Mouse (Mus musculus): ENCODE results near the gene Adh6a.

Adh6a gene

DNA sequence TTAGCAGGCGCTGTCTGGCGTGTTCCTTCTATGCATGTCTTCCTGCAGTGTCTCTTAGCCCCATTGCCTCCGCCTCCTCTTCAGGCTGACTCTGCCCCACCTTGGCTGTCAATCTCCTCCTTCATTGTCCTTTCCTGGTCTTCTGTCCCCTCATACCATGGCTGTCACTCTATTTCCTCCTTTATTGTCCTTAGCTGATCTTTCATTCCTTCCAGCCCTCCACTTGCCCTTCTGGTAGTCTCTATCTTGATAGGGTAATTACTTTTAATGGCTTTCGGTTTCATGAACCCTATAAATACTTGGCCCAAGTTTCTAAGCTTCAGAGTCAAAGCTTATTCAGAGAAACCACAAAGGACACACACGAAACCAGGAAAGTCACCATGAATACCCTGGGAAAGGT is at the start of gene Adh6a:
Gene Adh6a, plus strand, starts transcription at position 322 of the 400 bp plus-strand sequence.
- DNase-seq (ENCODE audit: low read depth in 2 of 2, low spot score in 2 of 2) = no peak

DNA sequence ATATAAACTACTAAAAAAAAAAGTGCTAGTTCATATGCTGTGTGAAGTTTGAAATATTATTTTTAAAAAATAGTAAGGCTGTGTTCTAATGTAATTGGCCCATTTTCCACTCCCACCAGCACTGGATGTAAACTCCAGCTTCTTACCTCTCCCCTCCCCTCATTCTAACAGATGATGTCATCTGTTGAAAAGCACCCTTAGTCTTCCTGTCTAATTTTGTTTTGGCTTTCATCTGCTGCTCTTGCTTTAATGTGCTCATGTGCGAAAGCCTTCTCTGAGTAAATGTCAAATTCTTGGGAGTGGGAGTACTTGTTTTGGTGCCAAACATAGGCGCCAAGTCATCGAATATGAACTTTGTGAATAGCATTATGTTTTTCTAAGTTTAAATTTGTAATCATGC is 48.4 kb upstream of the Adh6a start:
- DNase-seq (ENCODE audit: low read depth in 2 of 2, low spot score in 2 of 2) = no peak

DNA sequence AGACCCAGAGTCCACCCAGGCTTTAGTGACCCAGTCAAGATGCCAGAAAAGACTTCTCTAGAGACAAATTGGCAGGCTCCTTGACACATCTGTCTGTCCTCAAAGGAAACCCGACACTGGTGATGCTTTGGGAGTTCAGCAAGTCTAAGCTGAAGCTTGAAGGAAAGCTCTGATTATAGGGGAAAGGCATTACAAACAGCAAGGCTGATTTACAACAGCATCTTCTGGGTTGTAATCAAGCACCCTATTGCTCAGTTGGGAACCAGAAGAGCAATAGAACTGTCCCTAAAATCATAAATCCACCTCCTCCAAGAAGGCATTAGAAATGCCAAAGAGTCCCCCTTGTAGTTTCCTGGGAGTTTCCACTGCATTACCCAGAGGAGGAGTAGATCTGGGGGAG is 42.6 kb upstream of the Adh6a start:
- no peak for DNase-seq (ENCODE audit: low read depth in 2 of 2, low spot score in 2 of 2)

DNA sequence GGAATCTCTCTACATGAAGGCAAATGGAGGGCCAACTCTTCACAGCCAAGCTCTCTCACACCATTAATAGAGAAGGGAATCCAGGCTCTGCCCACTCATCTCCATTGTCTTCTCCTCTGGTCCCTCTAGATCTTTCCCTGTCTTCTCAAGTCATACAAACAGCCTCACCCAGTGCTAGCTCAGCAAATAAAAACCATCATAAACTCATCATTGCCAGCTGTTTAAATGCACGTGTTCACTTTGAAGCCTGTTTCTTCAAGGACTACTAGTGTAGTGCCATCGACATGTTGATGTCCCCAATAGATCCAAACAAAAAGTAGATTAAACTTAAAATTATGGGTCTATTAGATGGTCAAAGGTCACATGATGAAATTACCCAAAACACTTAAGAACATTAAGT is 41.8 kb upstream of the Adh6a start:
- no peak for DNase-seq (ENCODE audit: low read depth in 2 of 2, low spot score in 2 of 2)

DNA sequence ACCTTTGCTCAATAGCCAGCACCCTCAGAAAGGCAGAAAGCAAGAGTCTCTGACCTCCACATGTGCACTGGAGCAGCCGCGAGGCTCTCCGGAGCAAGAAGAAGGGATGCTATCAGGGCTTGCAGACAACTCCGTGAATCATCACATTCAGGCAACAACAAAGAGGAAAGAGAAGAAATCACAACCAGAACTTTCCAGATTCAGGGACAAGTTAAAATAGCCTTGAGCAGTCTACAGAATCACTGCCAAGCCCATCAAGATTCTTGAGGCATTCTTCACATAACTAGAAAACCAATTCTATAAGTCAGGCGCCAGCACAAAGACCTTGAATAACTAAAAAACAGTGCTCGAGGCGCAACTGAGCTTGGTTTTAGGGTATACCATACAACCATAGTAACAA is 40.0 kb upstream of the Adh6a start:
- DNase-seq (ENCODE audit: low read depth in 2 of 2, low spot score in 2 of 2) = no peak

DNA sequence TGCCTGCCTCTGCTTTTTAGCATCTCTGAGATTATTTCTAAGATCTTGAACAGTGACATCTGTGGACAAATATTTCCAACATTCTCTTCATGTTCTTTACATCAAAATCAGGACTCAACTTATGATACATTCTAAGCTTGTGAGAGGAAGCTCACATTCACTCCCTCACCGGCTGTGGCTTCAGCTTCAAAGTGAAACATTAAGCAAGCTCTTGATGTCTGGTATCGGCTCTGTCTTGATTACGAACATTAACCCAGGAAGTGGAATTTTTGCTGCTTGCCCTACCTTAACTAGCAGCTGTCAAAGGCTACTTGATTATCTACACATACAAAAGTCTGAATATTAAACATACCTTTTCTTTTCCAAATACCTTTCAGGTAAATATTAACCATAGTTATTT is 38.0 kb upstream of the Adh6a start:
- peak in 1 of 2 experiments; percentile 15 for DNase-seq (ENCODE audit: low read depth in 2 of 2, low spot score in 2 of 2)

DNA sequence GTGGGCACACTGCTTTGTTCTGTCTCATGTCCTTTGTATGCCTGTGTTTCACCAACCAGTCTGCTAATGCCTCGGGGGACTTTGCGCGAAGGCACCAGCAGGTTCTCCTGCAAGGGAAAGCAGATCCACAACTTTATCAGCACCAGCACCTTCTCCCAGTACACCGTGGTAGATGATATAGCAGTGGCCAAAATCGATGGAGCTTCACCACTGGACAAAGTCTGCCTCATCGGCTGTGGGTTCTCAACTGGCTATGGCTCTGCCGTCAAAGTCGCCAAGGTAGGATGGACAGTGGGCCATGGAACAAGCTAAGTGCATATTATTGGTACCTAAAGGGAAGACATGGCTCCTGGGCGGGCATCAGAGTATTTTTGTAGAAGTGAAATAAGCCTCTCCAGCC is 30.5 kb upstream of the Adh6a start:
- no peak for DNase-seq (ENCODE audit: low read depth in 2 of 2, low spot score in 2 of 2)

DNA sequence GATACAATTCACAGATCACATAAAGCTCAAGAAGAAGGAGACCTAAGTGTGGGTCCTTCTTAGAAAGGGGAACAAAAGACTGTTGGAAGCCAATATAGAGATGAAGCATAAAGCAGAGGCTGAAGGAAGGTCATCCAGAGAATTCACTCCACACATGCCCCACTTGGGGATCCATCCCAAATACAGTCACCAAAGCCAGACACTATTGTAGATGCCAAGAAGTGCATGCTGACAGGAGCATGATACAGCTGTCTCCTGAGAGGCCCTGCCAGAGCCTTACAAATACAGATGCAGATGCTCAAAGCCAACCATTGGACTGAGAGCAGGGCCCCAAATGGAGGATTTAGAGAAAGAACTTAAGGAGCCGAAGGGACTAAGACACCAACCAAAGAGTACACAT is 29.3 kb upstream of the Adh6a start:
- DNase-seq (ENCODE audit: low read depth in 2 of 2, low spot score in 2 of 2) = no peak

DNA sequence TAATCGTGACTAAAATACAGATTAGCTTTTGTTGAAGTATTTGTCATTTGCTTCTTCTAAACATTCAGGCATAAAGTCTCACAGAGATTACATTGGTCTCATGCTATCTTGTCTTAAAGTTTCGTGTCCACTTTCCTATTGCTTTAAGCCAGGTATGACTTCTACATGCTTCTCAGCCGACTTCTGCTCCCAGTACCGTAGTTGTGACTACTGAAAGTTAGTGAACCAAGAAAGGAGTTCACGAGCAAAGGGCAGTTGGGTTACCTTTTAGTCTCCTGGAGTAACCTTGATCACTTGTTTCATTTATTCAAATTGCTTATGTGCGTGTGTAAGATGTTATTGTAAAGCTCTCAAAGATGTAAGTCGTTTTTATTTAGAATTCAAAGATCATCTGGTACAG is 27.1 kb upstream of the Adh6a start:
- DNase-seq (ENCODE audit: low read depth in 2 of 2, low spot score in 2 of 2) = no peak

DNA sequence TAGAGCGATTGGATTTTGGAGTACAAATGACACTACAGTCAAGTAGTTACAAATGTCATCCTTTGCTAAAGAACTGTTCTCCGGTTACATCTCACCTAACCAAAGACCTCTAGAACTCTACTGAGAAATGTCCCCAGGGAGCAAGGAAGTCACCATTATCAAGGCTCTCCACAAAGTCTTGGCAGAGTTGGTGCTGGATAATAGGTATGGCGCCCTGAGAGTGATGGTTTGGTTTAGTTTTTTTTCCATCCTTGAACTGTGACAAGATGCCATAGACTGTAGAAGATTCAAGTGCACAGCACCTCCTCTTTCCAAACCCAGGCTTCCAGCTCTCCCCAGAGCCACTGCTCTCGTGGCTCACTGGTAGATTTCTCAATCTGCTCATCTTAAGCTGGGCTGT is 25.4 kb upstream of the Adh6a start:
- DNase-seq (ENCODE audit: low read depth in 2 of 2, low spot score in 2 of 2) = no peak

DNA sequence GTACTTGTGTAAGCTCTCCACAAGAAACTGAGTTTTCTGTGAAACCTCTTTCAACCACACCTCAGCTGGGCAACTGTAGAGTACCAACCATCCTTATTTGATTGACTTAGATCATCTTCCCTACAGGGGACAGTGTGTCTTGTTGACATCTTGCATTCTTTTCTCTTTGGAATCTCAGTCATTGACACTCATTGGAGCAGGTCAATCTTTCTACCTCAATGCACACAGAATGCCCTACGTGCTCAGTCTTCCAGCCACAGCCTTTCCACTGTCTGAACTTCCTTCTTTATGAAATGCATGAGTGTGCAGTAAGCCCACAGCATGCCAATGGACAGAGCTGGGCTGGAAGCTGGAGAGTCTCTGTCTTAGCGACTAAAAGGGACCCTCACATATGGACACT is 22.4 kb upstream of the Adh6a start:
- no peak for DNase-seq (ENCODE audit: low read depth in 2 of 2, low spot score in 2 of 2)

DNA sequence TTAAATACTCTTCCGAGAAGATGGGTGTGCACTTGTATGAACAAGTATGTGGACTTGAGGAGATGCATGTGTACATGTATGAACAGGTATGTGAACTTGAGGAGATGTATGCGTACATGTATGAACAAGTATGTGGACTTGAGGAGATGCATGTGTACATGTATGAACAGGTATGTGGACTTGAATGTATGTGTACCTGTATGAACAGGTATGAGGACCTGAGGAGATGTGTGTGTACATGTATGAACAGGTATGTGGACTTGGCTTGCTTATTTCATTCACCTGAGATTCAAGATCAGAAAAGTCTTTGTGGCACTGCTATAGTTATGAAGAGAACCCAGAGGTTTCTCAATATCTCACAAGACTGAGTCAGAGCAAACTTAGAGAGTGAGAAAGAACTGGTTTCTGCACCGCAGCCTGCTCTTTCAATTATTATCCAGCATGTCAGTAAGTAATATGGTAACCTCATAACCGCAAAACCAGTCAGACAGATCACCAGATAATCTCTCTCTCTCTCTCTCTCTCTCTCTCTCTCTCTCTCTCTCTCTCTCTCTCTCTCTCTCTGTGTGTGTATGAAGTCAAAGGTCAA is 21.5 kb upstream of the Adh6a start:
- no peak for DNase-seq (ENCODE audit: low read depth in 2 of 2, low spot score in 2 of 2)

DNA sequence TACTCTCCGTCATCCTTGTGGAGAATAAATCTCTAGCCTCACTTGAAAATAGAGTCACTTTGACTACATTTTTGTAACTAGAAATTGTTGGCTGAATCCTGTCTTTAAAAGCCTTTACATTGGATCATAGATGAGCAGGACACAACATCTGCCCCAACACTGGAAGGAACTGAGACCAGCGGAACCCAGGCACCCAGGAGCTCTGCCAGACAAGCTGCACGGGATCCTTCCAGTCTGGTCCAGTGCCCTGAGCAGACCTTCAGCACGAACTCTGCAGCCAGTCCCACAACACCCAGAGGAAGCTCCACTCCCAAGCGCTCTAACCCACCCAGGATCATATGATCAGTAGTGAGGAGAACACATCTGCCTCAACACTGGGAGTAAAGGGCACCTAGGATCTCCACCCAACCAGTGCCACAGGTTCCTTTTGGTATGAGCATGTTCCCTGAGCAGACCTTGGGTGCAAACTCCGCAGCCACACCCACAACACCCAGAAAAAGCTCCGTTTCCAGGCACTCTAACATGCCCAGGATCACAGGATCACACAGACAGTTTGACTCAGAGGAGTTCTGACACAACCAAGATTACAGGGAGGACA is 19.7 kb upstream of the Adh6a start:
- DNase-seq (ENCODE audit: low read depth in 2 of 2, low spot score in 2 of 2) = no peak

DNA sequence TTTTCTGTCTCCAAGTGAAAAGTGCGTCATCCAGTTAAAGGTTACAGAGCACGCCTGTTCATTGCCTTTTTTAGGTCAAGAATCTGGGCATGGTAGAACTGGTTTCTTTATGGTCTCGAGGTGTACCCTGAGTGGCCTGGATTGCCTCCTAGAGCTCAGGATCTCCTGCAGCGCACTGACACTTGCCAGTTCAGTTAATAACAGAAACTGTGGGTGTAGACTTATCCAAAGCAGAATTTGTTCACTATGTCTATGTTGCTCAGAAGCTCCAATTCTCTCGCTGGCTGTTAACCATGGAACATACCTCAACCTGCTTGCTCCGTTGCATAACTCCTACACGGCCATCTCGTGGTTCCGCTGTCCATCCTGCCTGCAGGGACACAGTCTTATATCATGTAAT is 13.0 kb upstream of the Adh6a start:
- no peak for DNase-seq (ENCODE audit: low read depth in 2 of 2, low spot score in 2 of 2)

DNA sequence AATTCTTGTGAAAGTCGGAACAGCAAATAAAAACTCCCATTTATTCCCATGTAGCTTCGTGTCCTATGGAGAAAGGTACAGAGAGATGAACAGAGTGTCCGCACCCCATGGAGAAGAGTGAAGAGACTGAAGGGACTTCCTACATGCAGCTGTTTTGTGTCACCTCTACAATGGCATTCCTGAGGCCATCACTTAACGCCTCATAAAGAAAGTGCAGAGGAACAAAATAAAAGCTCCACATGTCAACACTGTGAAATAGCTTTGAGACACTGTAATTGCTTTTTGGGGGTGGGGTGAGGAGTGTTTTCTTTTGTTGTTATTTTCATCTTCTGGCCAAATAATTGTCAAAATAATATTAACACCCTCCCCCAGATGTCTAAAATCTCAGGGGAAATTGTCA is 10.4 kb upstream of the Adh6a start:
- no peak for DNase-seq (ENCODE audit: low read depth in 2 of 2, low spot score in 2 of 2)

DNA sequence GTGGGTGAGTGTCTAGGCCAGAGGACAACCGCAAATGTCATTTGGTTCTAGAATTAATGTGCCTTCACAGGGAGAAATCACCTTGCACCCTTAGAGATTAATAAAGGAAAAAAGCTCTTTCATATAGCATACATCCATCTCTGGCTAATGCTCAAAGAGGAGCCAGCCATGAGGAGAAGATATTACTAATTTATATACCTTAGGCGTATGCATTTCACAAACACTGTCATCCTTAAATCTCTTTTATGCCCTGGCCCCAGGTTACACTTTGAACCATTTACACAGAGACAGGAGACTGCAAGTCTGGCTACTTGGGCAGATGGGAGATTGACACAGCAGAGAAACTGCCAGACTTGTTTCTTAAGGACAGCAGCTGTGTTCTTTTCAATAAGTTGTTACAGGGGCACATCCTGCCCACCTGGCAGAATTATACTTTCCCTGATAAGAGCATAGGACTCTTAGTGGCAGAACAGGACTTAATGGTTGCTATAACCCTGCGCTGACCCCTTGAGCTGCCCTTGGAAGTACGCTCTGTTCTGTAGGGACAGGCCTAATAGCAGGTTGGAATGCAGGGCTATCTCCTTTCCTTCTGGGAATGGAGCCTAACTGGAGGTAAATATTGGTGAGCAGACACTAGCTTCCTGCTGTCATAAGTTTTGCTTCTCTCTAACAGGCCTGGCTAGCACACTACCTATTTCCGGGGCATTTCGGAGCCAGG is 9.2 kb upstream of the Adh6a start:
- no peak for DNase-seq (ENCODE audit: low read depth in 2 of 2, low spot score in 2 of 2)

DNA sequence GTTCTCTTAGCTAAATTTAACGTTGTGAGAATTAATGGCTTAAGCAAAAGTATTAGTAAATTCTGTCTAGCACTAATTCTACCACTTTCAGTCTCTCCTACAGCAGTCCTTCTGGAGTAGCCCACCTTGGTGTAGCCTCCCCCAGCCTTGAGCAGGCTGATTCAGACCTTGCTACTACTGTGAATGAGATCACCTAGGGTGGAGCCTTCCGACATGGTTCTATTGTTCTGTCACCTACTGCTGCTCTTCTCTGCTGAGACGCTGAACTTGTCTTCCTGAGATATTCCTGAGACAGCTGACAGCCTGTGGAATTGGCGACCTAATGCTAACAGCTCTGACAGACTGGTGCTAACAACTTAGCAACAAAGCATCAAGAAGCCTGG is 8.6 kb upstream of the Adh6a start:
- no peak for DNase-seq (ENCODE audit: low read depth in 2 of 2, low spot score in 2 of 2)

DNA sequence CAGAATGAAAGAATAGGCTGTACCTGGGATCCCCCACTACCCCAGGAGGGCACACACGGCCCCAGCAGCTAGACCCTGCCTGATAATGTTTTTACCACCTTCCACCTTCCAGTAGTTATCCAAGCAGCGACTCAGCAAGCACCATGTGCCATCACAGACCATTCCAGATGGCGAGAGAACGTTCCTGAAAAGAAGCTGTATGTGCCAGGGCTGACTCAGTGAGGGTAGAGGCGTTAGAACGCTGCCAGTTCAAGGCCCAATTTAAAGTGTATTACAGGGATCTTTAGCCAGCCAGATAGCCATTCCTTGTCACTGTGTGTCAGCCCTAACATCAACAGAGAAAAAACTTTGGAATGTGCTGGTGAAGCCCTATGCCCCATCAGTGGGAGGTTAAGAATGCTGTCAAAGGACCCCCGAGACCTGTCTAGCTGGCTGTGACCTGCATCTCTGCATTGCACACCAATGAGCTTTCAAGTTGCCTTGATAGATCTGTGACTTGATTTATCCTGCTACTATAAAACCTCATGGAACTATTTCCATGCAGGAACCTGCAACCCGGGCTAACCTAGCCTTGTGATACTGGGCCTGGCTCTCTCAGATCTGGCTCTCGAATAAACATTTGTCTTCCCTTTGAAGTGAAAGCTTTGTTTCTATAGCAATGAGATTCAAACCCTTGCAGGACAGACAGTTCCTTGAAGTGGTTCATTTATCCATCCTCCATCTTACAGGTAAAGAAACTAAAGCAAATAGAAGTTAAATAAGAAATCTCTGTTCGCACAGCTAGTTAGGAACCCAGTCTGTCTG is 7.4 kb upstream of the Adh6a start:
- DNase-seq (ENCODE audit: low read depth in 2 of 2, low spot score in 2 of 2) = no peak

DNA sequence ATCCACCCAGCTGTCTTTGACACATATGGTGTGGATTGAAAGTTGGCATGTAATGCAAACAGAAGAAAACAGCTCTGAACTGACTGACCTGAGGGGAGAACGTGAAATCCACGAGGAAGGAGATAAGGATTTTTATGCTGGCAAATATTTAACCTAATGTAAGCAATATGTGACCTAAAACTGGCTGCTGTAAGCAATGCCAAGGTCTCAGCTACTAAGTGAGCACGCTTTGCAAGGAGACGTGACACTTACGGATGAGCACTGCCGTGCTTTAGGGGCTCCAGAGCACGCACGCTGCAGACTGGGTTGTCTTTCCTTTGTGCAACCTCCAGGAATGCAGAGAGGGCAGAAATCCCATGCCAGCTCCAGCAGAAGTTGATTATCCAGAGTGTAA is 6.8 kb upstream of the Adh6a start:
- no peak for DNase-seq (ENCODE audit: low read depth in 2 of 2, low spot score in 2 of 2)

DNA sequence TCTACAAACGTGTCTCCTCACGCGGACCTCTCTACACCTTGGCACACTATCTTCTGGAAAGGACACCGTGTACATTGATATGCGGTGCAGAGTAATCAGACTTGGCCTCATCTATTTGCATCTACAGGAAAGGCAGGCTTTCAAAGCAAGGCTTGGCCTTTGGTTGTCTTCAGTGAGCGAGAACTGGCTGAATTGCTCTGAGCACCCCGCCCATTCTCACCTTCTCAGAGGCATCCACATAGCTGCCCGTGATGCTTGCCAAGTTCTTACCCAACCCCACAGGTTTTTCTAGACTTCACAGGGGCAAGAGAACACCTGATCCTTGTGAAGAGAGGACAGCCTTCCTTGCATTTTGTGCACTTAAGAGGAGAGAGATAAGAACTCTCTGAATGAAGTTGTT is 3.2 kb upstream of the Adh6a start:
- DNase-seq (ENCODE audit: low read depth in 2 of 2, low spot score in 2 of 2) = no peak

DNA sequence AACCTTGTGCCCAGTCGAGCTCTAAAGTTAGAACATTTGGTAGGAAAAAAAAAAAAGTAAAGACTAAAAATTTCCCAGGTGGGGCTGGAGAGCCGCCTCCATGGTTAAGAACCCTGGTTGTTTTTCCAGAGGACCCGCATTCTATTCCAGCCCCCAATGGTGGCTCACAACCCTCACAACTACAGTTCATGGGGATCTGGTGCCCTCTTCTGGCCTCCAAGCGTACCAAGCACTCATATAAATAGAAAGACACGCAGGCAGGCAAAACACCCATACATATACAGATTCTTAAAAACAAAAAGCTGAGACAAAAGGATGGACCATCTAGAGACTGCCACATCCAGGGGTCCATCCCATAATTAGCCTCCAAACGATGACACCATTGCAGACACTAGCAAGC is 2.1 kb upstream of the Adh6a start:
- DNase-seq (ENCODE audit: low read depth in 2 of 2, low spot score in 2 of 2) = no peak

DNA sequence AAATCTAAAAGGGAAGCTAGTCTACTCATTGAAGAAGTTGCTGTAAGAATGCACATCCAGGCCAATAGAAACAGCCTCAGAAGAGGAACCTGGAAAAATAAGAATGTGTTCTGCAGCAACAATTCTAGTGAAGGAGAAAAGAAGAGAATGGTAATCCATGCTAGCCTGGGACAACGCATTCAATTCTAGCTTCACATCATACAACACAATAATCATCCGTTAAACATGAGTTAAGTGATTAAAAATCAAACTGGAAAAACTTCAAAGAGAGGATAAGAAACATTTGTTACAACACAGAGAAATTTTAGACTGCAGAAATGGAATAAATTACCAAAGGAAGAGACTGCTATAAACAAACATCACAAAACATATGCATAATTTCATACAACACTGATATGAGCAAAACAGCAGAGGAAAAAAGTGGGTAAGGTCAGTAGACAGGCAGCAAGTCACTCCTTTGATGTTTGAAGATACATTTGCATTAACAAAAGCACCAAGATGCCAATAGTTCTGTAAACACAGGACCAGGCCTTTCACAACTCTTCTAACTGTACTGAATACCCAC is 3.9 kb downstream of the Adh6a start:
- DNase-seq (ENCODE audit: low read depth in 2 of 2, low spot score in 2 of 2) = no peak
